Mouse (Mus musculus): ENCODE results near the gene Olfr951. TPM values are rescaled to one million over a fixed set of nuclear protein-coding genes. Genes with fewer than 3 reads are reported as not detected.

Olfr951 gene
- polyA plus RNA-seq (2015; fragmentation: Nextera tagmentation; extraction: Ambion mirVana) = not detected in 2 replicates

DNA sequence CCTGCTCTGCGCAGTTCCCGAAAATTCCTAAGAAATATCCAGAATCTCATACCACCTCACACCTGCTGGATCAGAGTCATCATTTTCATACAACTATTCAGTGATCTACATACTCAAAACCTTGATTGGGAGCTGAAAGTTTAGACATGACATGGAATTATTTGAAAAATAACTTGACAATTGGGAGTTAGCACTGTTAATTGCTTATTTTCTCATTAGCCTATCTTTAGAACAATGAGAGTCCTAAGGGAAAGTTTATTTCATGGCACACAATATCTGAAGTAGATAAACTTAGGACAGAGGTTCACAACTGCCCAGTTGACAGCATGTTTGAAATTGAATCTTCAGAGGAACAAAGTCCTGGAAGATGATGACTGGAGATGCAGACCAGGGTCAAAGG lies at the start of gene Olfr951:
TSS of gene Olfr951 (plus strand) at position 301 of the 400 bp plus-strand sequence.
- no peak within 1 kb of the TSS for H3K4me3 ChIP-seq (ENCODE audit: low read length)
- no peaks in the 10 kb centered on the region for H3K27me3 ChIP-seq (replicated peaks; ENCODE audit: control insufficient read depth, insufficient read depth, low read length)
- 92% methylated on average over 2 of the region's 2 CpGs for WGBS
- no peak within 1 kb of the TSS for H3K27ac ChIP-seq (ENCODE audit: low read depth, low read length)
- no peaks in the 10 kb centered on the region for H3K4me1 ChIP-seq (ENCODE audit: control insufficient read depth, insufficient read depth, low read depth, low read length)
- no peak within 1 kb of the TSS for H3K9ac ChIP-seq (ENCODE audit: low read depth, low read length)
- H3K4me2 ChIP-seq (ENCODE audit: low read length) = no peak within 1 kb of the TSS
- no peak for ATAC-seq
- H3K9me3 ChIP-seq (ENCODE audit: control insufficient read depth, low read length) = no peaks in the 10 kb centered on the region
- no peaks in the 10 kb centered on the region for H3K36me3 ChIP-seq (ENCODE audit: control insufficient read depth, insufficient read depth, low read length)

DNA sequence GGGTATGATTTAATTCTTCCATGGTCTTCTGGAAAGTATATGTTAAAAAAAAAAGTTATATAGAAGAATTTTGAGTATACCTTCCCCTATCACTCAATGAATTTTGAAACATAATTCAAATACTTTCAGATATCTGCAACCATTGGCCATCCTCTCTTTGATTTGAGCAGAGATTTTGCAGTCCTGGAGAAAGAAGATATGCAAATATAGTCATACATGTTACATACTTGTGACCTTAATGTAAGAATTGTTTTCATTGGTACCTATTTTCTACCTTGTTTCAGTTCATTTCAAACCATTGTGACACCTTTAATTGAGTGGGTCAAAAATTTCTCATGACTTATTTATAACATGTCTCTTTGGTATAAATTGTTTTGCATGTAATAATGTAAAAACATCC lies 39.8 kb downstream of the Olfr951 start, which contains the start of gene Olfr952:
TSS of gene Olfr952 (minus strand) at position 101 of the 400 bp plus-strand sequence.
- Histone ChIP-seq H3K27me3 (replicated peaks; ENCODE audit: control insufficient read depth, insufficient read depth, low read length) (no peaks in the 10 kb centered on the region), H3K36me3 (ENCODE audit: control insufficient read depth, insufficient read depth, low read length) (no peaks in the 10 kb centered on the region), H3K4me1 (ENCODE audit: control insufficient read depth, insufficient read depth, low read depth, low read length) (no peaks in the 10 kb centered on the region), H3K27ac (ENCODE audit: low read depth, low read length) (no peak within 1 kb of the TSS), H3K9ac (ENCODE audit: low read depth, low read length) (no peak within 1 kb of the TSS), H3K9me3 (ENCODE audit: control insufficient read depth, low read length) (no peaks in the 10 kb centered on the region), H3K4me2 (ENCODE audit: low read length) (no peak within 1 kb of the TSS), H3K4me3 (ENCODE audit: low read length) (no peak within 1 kb of the TSS)
- ATAC-seq = no peak

Other genes starting within 250 kb of the Olfr951 start
- gene Olfr943, start 221.1 kb upstream of the Olfr951 start, polyA plus RNA-seq (2015; fragmentation: Nextera tagmentation; extraction: Ambion mirVana) = not detected in 2 replicates
- not detected in 2 replicates for gene Olfr944, start 185.5 kb upstream of the Olfr951 start, polyA plus RNA-seq (2015; fragmentation: Nextera tagmentation; extraction: Ambion mirVana)
- not detected in 2 replicates for gene Olfr1537, start 137.4 kb upstream of the Olfr951 start, polyA plus RNA-seq (2015; fragmentation: Nextera tagmentation; extraction: Ambion mirVana)
- not detected in 2 replicates for gene Olfr945, start 110.6 kb upstream of the Olfr951 start, polyA plus RNA-seq (2015; fragmentation: Nextera tagmentation; extraction: Ambion mirVana)
- gene Olfr948, start 61.4 kb upstream of the Olfr951 start, polyA plus RNA-seq (2015; fragmentation: Nextera tagmentation; extraction: Ambion mirVana) = not detected in 2 replicates
- gene Olfr952, start 39.7 kb downstream of the Olfr951 start, polyA plus RNA-seq (2015; fragmentation: Nextera tagmentation; extraction: Ambion mirVana) = not detected in 2 replicates
- not detected in 2 replicates for gene Olfr954, start 69.3 kb downstream of the Olfr951 start, polyA plus RNA-seq (2015; fragmentation: Nextera tagmentation; extraction: Ambion mirVana)
- gene Olfr955, start 84.5 kb downstream of the Olfr951 start, polyA plus RNA-seq (2015; fragmentation: Nextera tagmentation; extraction: Ambion mirVana) = not detected in 2 replicates
- not detected in 2 replicates for gene Olfr44, start 106.6 kb downstream of the Olfr951 start, polyA plus RNA-seq (2015; fragmentation: Nextera tagmentation; extraction: Ambion mirVana)
- gene Olfr957, start 128.4 kb downstream of the Olfr951 start, polyA plus RNA-seq (2015; fragmentation: Nextera tagmentation; extraction: Ambion mirVana) = not detected in 2 replicates
- gene Olfr958, start 166.6 kb downstream of the Olfr951 start, polyA plus RNA-seq (2015; fragmentation: Nextera tagmentation; extraction: Ambion mirVana) = not detected in 2 replicates
- not detected in 2 replicates for gene Olfr959, start 188.2 kb downstream of the Olfr951 start, polyA plus RNA-seq (2015; fragmentation: Nextera tagmentation; extraction: Ambion mirVana)
- gene AW551984, start 217.0 kb downstream of the Olfr951 start, polyA plus RNA-seq (2015; fragmentation: Nextera tagmentation; extraction: Ambion mirVana) = 218 and 230 TPM in 2 replicates
- not detected in 2 replicates for gene Olfr148, start 223.2 kb downstream of the Olfr951 start, polyA plus RNA-seq (2015; fragmentation: Nextera tagmentation; extraction: Ambion mirVana)
- not detected in 2 replicates for gene Olfr960, start 234.0 kb downstream of the Olfr951 start, polyA plus RNA-seq (2015; fragmentation: Nextera tagmentation; extraction: Ambion mirVana)

All from hindbrain, embryonic 16.5 days (tissue).